Mouse (Mus musculus): ENCODE measurements around the gene Ntrk3.

Ntrk3 gene

GRCm38 (mm10) chr7:78220949-78221348, 516.9 kb downstream of the Ntrk3 start:
- no peak for DNase-seq (ENCODE audit: low read depth)

- DNase-seq (ENCODE audit: low read depth) = no peak
These were observed 546.7 kb downstream of the Ntrk3 start for GRCm38 (mm10) chr7:78190931-78191653.

GRCm38 (mm10) chr7:78185578-78185977, 552.2 kb downstream of the Ntrk3 start:
- no peak for DNase-seq (ENCODE audit: low read depth)

GRCm38 (mm10) chr7:78183396-78183795, 554.4 kb downstream of the Ntrk3 start:
- no peak for DNase-seq (ENCODE audit: low read depth)

- no peak for DNase-seq (ENCODE audit: low read depth)
These were observed 557.7 kb downstream of the Ntrk3 start for GRCm38 (mm10) chr7:78179996-78180665.

- no peak for DNase-seq (ENCODE audit: low read depth)
These were observed 565.4 kb downstream of the Ntrk3 start for GRCm38 (mm10) chr7:78172267-78172955.

- DNase-seq (ENCODE audit: low read depth) = no peak
These were observed 572.3 kb downstream of the Ntrk3 start for GRCm38 (mm10) chr7:78165466-78165865.

GRCm38 (mm10) chr7:78157946-78158345, 579.9 kb downstream of the Ntrk3 start:
- DNase-seq (ENCODE audit: low read depth) = peak; percentile 2

- DNase-seq (ENCODE audit: low read depth) = no peak
These were observed 592.6 kb downstream of the Ntrk3 start for GRCm38 (mm10) chr7:78145251-78145650.

GRCm38 (mm10) chr7:78144849-78145248, 593.0 kb downstream of the Ntrk3 start:
- no peak for DNase-seq (ENCODE audit: low read depth)

GRCm38 (mm10) chr7:78129966-78130365, 607.8 kb downstream of the Ntrk3 start:
- DNase-seq (ENCODE audit: low read depth) = no peak

All from NIH3T3 (cell line).